Mouse (Mus musculus) liver, embryonic 14.5 days (tissue): ENCODE data around the gene Ntng2. TPM values are rescaled to one million over a fixed set of nuclear protein-coding genes. Genes with fewer than 3 reads are reported as not detected.

Experiments
- ATAC-seq: fragments of 200-750 bp; cut with Nextera tagmentation; 2 replicates; pipeline ENCODE4 v1.8.0; 2017; ENCODE audit warnings: moderate number of reproducible peaks, mild to moderate bottlenecking, moderate library complexity; ENCODE audit not compliant: insufficient read depth
- DNase-seq, 3 experiments: peaks; one replicate each; pipeline ENCODE4 v3.0.0-alpha.2; 2012 to 2013; ENCODE audit warnings: low read depth in 3 of 3, low spot score in 3 of 3
- H3K27ac ChIP-seq: fragments of 300-500 bp; sonication (generic); 2 replicates; pipeline ENCODE4 v1.5.1; 2014; ENCODE audit warnings: moderate library complexity, mild to moderate bottlenecking, control low read depth, inconsistent platforms
- H3K27me3 ChIP-seq: fragments of 300-500 bp; sonication (generic); 2 replicates; pipeline ENCODE4 v1.6.1; 2014; ENCODE audit warnings: mild to moderate bottlenecking, low read length, moderate library complexity; ENCODE audit not compliant: control insufficient read depth, insufficient read depth
- H3K36me3 ChIP-seq: fragments of 300-500 bp; sonication (generic); replicated peaks from 2 replicates; pipeline ENCODE4 v1.6.1; 2014; ENCODE audit warnings: low read depth; ENCODE audit not compliant: control insufficient read depth, insufficient read depth
- H3K4me1 ChIP-seq, 2 experiments: fragments of 200-500 bp in 1 of 2; fragments of 300-500 bp in 1 of 2; sonication (generic) in 1 of 2; replicated peaks; 2 replicates each; pipeline ENCODE4 v1.6.1; 2012 to 2014; ENCODE audit warnings: antibody characterized with exemption in 1 of 2, inconsistent platforms in 1 of 2, low read length in 1 of 2; ENCODE audit not compliant: control insufficient read depth in 2 of 2, insufficient read depth in 2 of 2
- H3K4me2 ChIP-seq: fragments of 300-500 bp; sonication (generic); 2 replicates; pipeline ENCODE4 v1.6.1; 2014; ENCODE audit warnings: low read depth, mild to moderate bottlenecking, control low read depth, moderate library complexity
- H3K4me3 ChIP-seq, 2 experiments: fragments of 200-500 bp in 1 of 2; fragments of 300-500 bp in 1 of 2; sonication (generic) in 1 of 2; 2 replicates each; pipeline ENCODE4 v1.5.1; 2012 to 2014; ENCODE audit warnings: low read depth in 2 of 2, low read length in 2 of 2, mild to moderate bottlenecking in 2 of 2, control low read depth in 1 of 2, inconsistent platforms in 1 of 2, moderate library complexity in 1 of 2; ENCODE audit not compliant: insufficient read depth in 1 of 2
- H3K9ac ChIP-seq: fragments of 300-500 bp; sonication (generic); replicated peaks from 2 replicates; pipeline ENCODE4 v1.6.1; 2014; ENCODE audit warnings: mild to moderate bottlenecking, control low read depth, moderate library complexity
- H3K9me3 ChIP-seq: fragments of 300-500 bp; sonication (generic); 2 replicates; pipeline ENCODE4 v1.6.1; 2016; ENCODE audit warnings: low read length, mixed read lengths; ENCODE audit not compliant: control insufficient read depth
- CTCF ChIP-seq: IDR thresholded peaks from 2 replicates; pipeline ENCODE4 v1.5.1; 2016; ENCODE audit warnings: antibody characterized with exemption, low read depth, control low read depth
- EP300 ChIP-seq: IDR thresholded peaks from 2 replicates; pipeline ENCODE4 v1.6.1; 2016; ENCODE audit warnings: antibody characterized with exemption, low read depth
- WGBS: fragments of 180-500 bp; shearing (Covaris S2); extraction: QIAGEN DNeasy Blood & Tissue Kit; methylation state at CpG from one replicate; pipeline ENCODE4 v1.1.7; 2014; ENCODE audit not compliant: insufficient replicate concordance; 5-methylcytosine and 5-hydroxymethylcytosine counted together
- polyA plus RNA-seq, 2 experiments: library from polyadenylated mRNA; depleted of rRNA in 1 of 2; stranded (reverse) in 1 of 2; unstranded in 1 of 2; fragments of >200 nt; fragmentation: Nextera tagmentation in 1 of 2; extraction: Ambion mirVana in 1 of 2; gene quantifications; 2 replicates each; pipeline versions ENCODE4 v1.2.1 to v1.2.3; 2012 to 2014

Ntng2 gene
- polyA plus RNA-seq, 2 experiments, result 0.22 to 0.34 TPM

- H3K4me3 ChIP-seq, result no peak overlapping the region
Observed at GRCm38 (mm10) chr2:29226671-29227070, 26.1 kb downstream of the Ntng2 start.

GRCm38 (mm10) chr2:29223591-29224262 lies 29.1 kb downstream of the Ntng2 start:
- ATAC-seq (no peak), DNase-seq (no peak)
- TF ChIP-seq CTCF (no peak), EP300 (no peak)
- H3K4me1 ChIP-seq, result no peaks in the 10 kb centered on the region
- 39% methylated on average over 7 of the region's 7 CpGs for WGBS
- H3K27me3 ChIP-seq, result no peaks in the 10 kb centered on the region
- no peaks in the 10 kb centered on the region for H3K9me3 ChIP-seq
- H3K9ac ChIP-seq, result no peak overlapping the region
- no peaks in the 10 kb centered on the region for H3K36me3 ChIP-seq
- H3K4me2 ChIP-seq, result no peak overlapping the region
- H3K4me3 ChIP-seq, result no peak overlapping the region
- H3K27ac ChIP-seq, result no peak overlapping the region

More at GRCm38 (mm10) chr2:29226671-29227070, 26.1 kb downstream of the Ntng2 start:
- TF ChIP-seq EP300 (no peak), CTCF (no peak)
- Histone ChIP-seq H3K9me3 (no peaks in the 10 kb centered on the region), H3K9ac (no peak overlapping the region), H3K4me1 (no peaks in the 10 kb centered on the region), H3K36me3 (no peaks in the 10 kb centered on the region), H3K27me3 (no peaks in the 10 kb centered on the region), H3K27ac (no peak overlapping the region), H3K4me2 (no peak overlapping the region)
- no peak for ATAC-seq
- DNase-seq, result no peak
- 55% methylated on average over 4 of the region's 4 CpGs for WGBS

DNA sequence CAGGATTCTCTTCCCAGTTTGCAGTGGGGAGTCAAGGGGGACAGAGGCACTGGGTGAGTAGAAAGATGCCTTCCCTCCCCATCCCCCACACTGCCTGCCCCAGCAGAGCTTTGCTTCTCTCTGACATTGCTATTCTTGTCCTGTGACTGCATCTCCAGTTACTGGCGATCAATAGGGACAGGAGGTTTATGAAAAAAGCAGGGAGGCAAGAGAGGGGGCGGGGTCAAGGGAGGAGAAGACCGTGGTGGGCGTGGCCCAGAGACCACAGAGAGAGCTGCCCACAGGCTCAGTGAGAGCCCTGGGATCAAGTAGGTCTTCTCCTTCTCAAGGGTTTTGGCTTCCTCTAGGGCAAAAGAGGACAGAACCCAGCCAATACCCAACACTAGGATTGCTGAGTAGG lies 30.5 kb downstream of the Ntng2 start:
- Histone ChIP-seq H3K27me3 (no peaks in the 10 kb centered on the region), H3K4me2 (no peak overlapping the region), H3K36me3 (no peaks in the 10 kb centered on the region), H3K9ac (no peak overlapping the region), H3K4me1 (no peaks in the 10 kb centered on the region), H3K4me3 (no peak overlapping the region), H3K27ac (no peak overlapping the region), H3K9me3 (no peaks in the 10 kb centered on the region)
- no peak for ATAC-seq
- 0% methylated on average over 4 of the region's 4 CpGs for WGBS
- no peak for DNase-seq
- no peak for TF ChIP-seq EP300
- no peak for TF ChIP-seq CTCF

GRCm38 (mm10) chr2:29218831-29219230 lies 34.0 kb downstream of the Ntng2 start:
- 71% methylated on average over 5 of the region's 5 CpGs for whole genome bisulfite sequencing
- ATAC-seq (no peak), DNase-seq (no peak)
- TF ChIP-seq CTCF (no peak), EP300 (no peak)
- no peaks in the 10 kb centered on the region for H3K27me3 ChIP-seq
- H3K4me1 ChIP-seq, result no peaks in the 10 kb centered on the region
- no peaks in the 10 kb centered on the region for H3K36me3 ChIP-seq
- H3K9ac ChIP-seq, result no peak overlapping the region
- no peak overlapping the region for H3K27ac ChIP-seq
- H3K4me2 ChIP-seq, result no peak overlapping the region
- no peak overlapping the region for H3K4me3 ChIP-seq
- H3K9me3 ChIP-seq, result no peaks in the 10 kb centered on the region

- Histone ChIP-seq H3K27ac (no peak overlapping the region), H3K4me1 (no peaks in the 10 kb centered on the region), H3K27me3 (no peaks in the 10 kb centered on the region), H3K4me2 (no peak overlapping the region), H3K4me3 (no peak overlapping the region), H3K9ac (no peak overlapping the region), H3K36me3 (no peaks in the 10 kb centered on the region), H3K9me3 (no peaks in the 10 kb centered on the region)
- ATAC-seq (no peak), DNase-seq (no peak)
- 67% methylated on average over 10 of the region's 10 CpGs for WGBS
- TF ChIP-seq CTCF (no peak), EP300 (no peak)
Observed at GRCm38 (mm10) chr2:29217897-29218296, 34.9 kb downstream of the Ntng2 start.
